In genomic region chr9:66518251-66518650, GRCm38 (mm10) we compare ENCODE assay signal across 24 mouse cellular contexts. TPM values are rescaled to one million over a fixed set of nuclear protein-coding genes. Genes with fewer than 3 reads are reported as not detected.
A peak's percentile ranks its signal among the peaks of the same experiment; 100 is the strongest.
DNase-seq lines count a peak whose midpoint lies in the region; ATAC-seq and TF ChIP-seq lines count a peak whose summit lies in the region.
"Had no signal": no experiment of that assay in that cellular context is flagged by ENCODE, and none has a peak within 500 bp of the region (broad histone marks: within the 10 kb centered on the region; RNA-seq: fewer than 3 reads in every experiment).

No protein-coding gene starts in this region.

- no peak overlapping the region for H3K4me2 ChIP-seq in midbrain, embryonic 13.5 days (replicated peaks)
- H3K4me2 ChIP-seq in midbrain, embryonic 14.5 days (ENCODE audit: low read length) = no peak overlapping the region
- no peak overlapping the region for H3K4me2 ChIP-seq in intestine, embryonic 16.5 days (ENCODE audit: low read depth, low read length)
- H3K4me2 ChIP-seq: intestine, embryonic 15.5 days; midbrain, embryonic 15.5 days; neural tube, embryonic 12.5 days had no signal

- H3K36me3 ChIP-seq in midbrain, embryonic 13.5 days = peaks cover 87% of the 10 kb centered on the region
- peaks cover 77% of the 10 kb centered on the region for H3K36me3 ChIP-seq in midbrain, embryonic 14.5 days (ENCODE audit: control insufficient read depth, insufficient read depth, low read length)
- H3K36me3 ChIP-seq in intestine, embryonic 16.5 days (ENCODE audit: control insufficient read depth, insufficient read depth, low read length) = peaks cover 18% of the 10 kb centered on the region

- H3K4me1 ChIP-seq in midbrain, embryonic 13.5 days (replicated peaks) = peaks cover 10% of the 10 kb centered on the region; the same call in 1 of the 2 replicates
- H3K4me1 ChIP-seq in midbrain, embryonic 14.5 days (ENCODE audit: control insufficient read depth, insufficient read depth, low read length) = no peaks in the 10 kb centered on the region
- peaks cover 52% of the 10 kb centered on the region for H3K4me1 ChIP-seq in bone marrow macrophage, adult 2 months (ENCODE audit: control insufficient read depth, insufficient read depth, low read length)
- peaks cover 16% of the 10 kb centered on the region for H3K4me1 ChIP-seq in intestine, embryonic 16.5 days (ENCODE audit: control insufficient read depth, insufficient read depth, low read length)

- no peak for TF ChIP-seq CTCF in bone marrow macrophage, adult 2 months (IDR thresholded peaks at IDR 0.05; ENCODE audit: low read depth, low read length)

- peak; percentile 13 for DNase-seq in adrenal gland, postnatal 25 days
- DNase-seq in adrenal gland, adult 18-20 months (ENCODE audit: low spot score in 2 of 2) = no peak
- DNase-seq in midbrain, embryonic 14.5 days = no peak
- DNase-seq in B cell, adult 2 months = no peak
- DNase-seq: cerebellum, adult 8-10 months; cerebellum, postnatal 36 days; heart, postnatal 14 days; layer of hippocampus, postnatal 36 days; left cerebral cortex, postnatal 4 days; lung, adult 2 months; right cerebral cortex, postnatal 14 days; thymus, postnatal 4 days had no signal

- H3K9ac ChIP-seq in midbrain, embryonic 13.5 days (replicated peaks) = no peak overlapping the region
- H3K9ac ChIP-seq in midbrain, embryonic 14.5 days (replicated peaks; ENCODE audit: low read length) = no peak overlapping the region
- H3K9ac ChIP-seq in intestine, embryonic 16.5 days (ENCODE audit: low read depth, low read length) = no peak overlapping the region
- H3K9ac ChIP-seq: intestine, embryonic 15.5 days; liver, embryonic 14.5 days; midbrain, embryonic 15.5 days; neural tube, embryonic 12.5 days had no signal

- 93% methylated on average over 5 of the region's 5 CpGs for WGBS in midbrain, embryonic 13.5 days
- 97% methylated on average over 5 of the region's 5 CpGs for WGBS in midbrain, embryonic 14.5 days
- 86% methylated on average over 5 of the region's 5 CpGs for WGBS in intestine, embryonic 16.5 days

- H3K27me3 ChIP-seq in midbrain, embryonic 13.5 days = no peaks in the 10 kb centered on the region
- H3K27me3 ChIP-seq in midbrain, embryonic 14.5 days (ENCODE audit: control insufficient read depth, insufficient read depth, low read length) = no peaks in the 10 kb centered on the region
- no peaks in the 10 kb centered on the region for H3K27me3 ChIP-seq in intestine, embryonic 16.5 days (replicated peaks; ENCODE audit: control insufficient read depth, insufficient read depth, low read length)
- H3K27me3 ChIP-seq: CH12.LX; intestine, embryonic 15.5 days; midbrain, embryonic 15.5 days; neural tube, embryonic 12.5 days had no signal

- TF ChIP-seq POLR2A in bone marrow macrophage, adult 2 months (IDR thresholded peaks at IDR 0.05; ENCODE audit: borderline replicate concordance, low read depth, low read length) = no peak

- no peaks in the 10 kb centered on the region for H3K9me3 ChIP-seq in midbrain, embryonic 13.5 days
- H3K9me3 ChIP-seq in midbrain, embryonic 14.5 days (ENCODE audit: control insufficient read depth, low read length) = no peaks in the 10 kb centered on the region
- H3K9me3 ChIP-seq in intestine, embryonic 16.5 days (ENCODE audit: control insufficient read depth, low read length) = no peaks in the 10 kb centered on the region
- H3K9me3 ChIP-seq: hindbrain, embryonic 10.5 days; intestine, embryonic 15.5 days; midbrain, embryonic 15.5 days; neural tube, embryonic 12.5 days had no signal

- H3K27ac ChIP-seq in midbrain, embryonic 13.5 days = peak overlapping the region; percentile 22; the same call in 1 of the 2 replicates
- H3K27ac ChIP-seq in midbrain, embryonic 14.5 days (replicated peaks; ENCODE audit: low read depth, low read length) = no peak overlapping the region
- H3K27ac ChIP-seq in bone marrow macrophage, adult 2 months (ENCODE audit: insufficient read depth, low read depth, low read length) = peak overlapping the region; percentile 56
- H3K27ac ChIP-seq in intestine, embryonic 16.5 days (ENCODE audit: low read length) = no peak overlapping the region
- H3K27ac ChIP-seq: hindbrain, embryonic 10.5 days; hindbrain, postnatal 0 days; intestine, embryonic 15.5 days; liver, embryonic 14.5 days; macrophage; neural tube, embryonic 12.5 days had no signal

- no peak overlapping the region for H3K4me3 ChIP-seq in midbrain, embryonic 13.5 days (replicated peaks)
- H3K4me3 ChIP-seq in midbrain, embryonic 14.5 days (replicated peaks; ENCODE audit: low read depth, low read length) = no peak overlapping the region
- H3K4me3 ChIP-seq in bone marrow macrophage, adult 2 months (ENCODE audit: insufficient read depth, low read length) = no peak overlapping the region
- H3K4me3 ChIP-seq in intestine, embryonic 16.5 days (ENCODE audit: low read length) = no peak overlapping the region
- H3K4me3 ChIP-seq: hindbrain, embryonic 10.5 days; intestine, embryonic 15.5 days; midbrain, embryonic 15.5 days; neural tube, embryonic 12.5 days had no signal

- ATAC-seq in midbrain, embryonic 13.5 days = no peak
- ATAC-seq in midbrain, embryonic 14.5 days (ENCODE audit: low FRiP score, low TSS enrichment) = no peak
- ATAC-seq in intestine, embryonic 16.5 days = no peak
- ATAC-seq: forebrain, embryonic 14.5 days; hindbrain, postnatal 0 days; intestine, embryonic 15.5 days; midbrain, embryonic 15.5 days had no signal

RNA-seq across cellular contexts. Expression of gene Fbxl22, which starts 3.9 kb away (rescaled TPM):
- 0.48 and 0.64 TPM in 2 replicates for total RNA-seq in adrenal gland, postnatal 25 days (2021)
- total RNA-seq in adrenal gland, adult 18-20 months (2021) = under 1 TPM; 0.40 to 0.67 TPM
- 1.7 and 2.2 TPM in 2 replicates for polyA plus RNA-seq in midbrain, embryonic 13.5 days (2015; fragmentation: Nextera tagmentation; extraction: Ambion mirVana)
- 1.5 and 1.9 TPM in 2 replicates for polyA plus RNA-seq in midbrain, embryonic 14.5 days (2014; fragmentation: Nextera tagmentation; extraction: Ambion mirVana)
- 0.13 TPM in 1 of 2 replicates, not detected in the other for polyA plus RNA-seq in bone marrow macrophage, adult 2 months (2012; ENCODE audit: insufficient read depth, insufficient read length, missing spikeins)
- 12.7 and 14.1 TPM in 2 replicates for polyA plus RNA-seq in intestine, embryonic 16.5 days (2015; fragmentation: Nextera tagmentation; extraction: Ambion mirVana)
- polyA plus RNA-seq: macrophage had no signal

Comparison
In these comparisons a context has a peak if more than half of its experiments do, and no peak if none do; other contexts are left out.
1. H3K27ac ChIP-seq: peak in midbrain, embryonic 13.5 days (single experiment) and bone marrow macrophage, adult 2 months (single experiment); none in midbrain, embryonic 14.5 days (single experiment) and intestine, embryonic 16.5 days (single experiment).